Mouse (Mus musculus): ENCODE results near the gene Hsd17b1.

Hsd17b1 gene

GRCm38 (mm10) chr11:101078121-101078520, at the start of gene Hsd17b1:
Hsd17b1 (plus strand) TSS chr11:101078411.
- DNase-seq (ENCODE audit: low read depth, low spot score): no peak

- no peak for DNase-seq (ENCODE audit: low read depth, low spot score)
These were observed 48.9 kb upstream of the Hsd17b1 start for GRCm38 (mm10) chr11:101029320-101029719.

GRCm38 (mm10) chr11:101030136-101030807, 47.9 kb upstream of the Hsd17b1 start:
- DNase-seq (ENCODE audit: low read depth, low spot score): peak; percentile 59

- no peak for DNase-seq (ENCODE audit: low read depth, low spot score)
These were observed 47.4 kb upstream of the Hsd17b1 start for GRCm38 (mm10) chr11:101030808-101031156.

GRCm38 (mm10) chr11:101031470-101031869, 46.7 kb upstream of the Hsd17b1 start:
- no peak for DNase-seq (ENCODE audit: low read depth, low spot score)

- no peak for DNase-seq (ENCODE audit: low read depth, low spot score)
These were observed 44.2 kb upstream of the Hsd17b1 start for GRCm38 (mm10) chr11:101033856-101034500.

GRCm38 (mm10) chr11:101034614-101035327, 43.4 kb upstream of the Hsd17b1 start:
- no peak for DNase-seq (ENCODE audit: low read depth, low spot score)

GRCm38 (mm10) chr11:101035328-101035695, 42.9 kb upstream of the Hsd17b1 start:
- DNase-seq (ENCODE audit: low read depth, low spot score): no peak

- no peak for DNase-seq (ENCODE audit: low read depth, low spot score)
These were observed 40.4 kb upstream of the Hsd17b1 start for GRCm38 (mm10) chr11:101037795-101038194.

- DNase-seq (ENCODE audit: low read depth, low spot score): no peak
These were observed 32.4 kb upstream of the Hsd17b1 start for GRCm38 (mm10) chr11:101045826-101046225.

- no peak for DNase-seq (ENCODE audit: low read depth, low spot score)
These were observed 31.8 kb upstream of the Hsd17b1 start for GRCm38 (mm10) chr11:101046440-101046839.

- no peak for DNase-seq (ENCODE audit: low read depth, low spot score)
These were observed 30.7 kb upstream of the Hsd17b1 start for GRCm38 (mm10) chr11:101047502-101047901.

- no peak for DNase-seq (ENCODE audit: low read depth, low spot score)
These were observed 27.9 kb upstream of the Hsd17b1 start for GRCm38 (mm10) chr11:101050359-101050758.

- no peak for DNase-seq (ENCODE audit: low read depth, low spot score)
These were observed 27.1 kb upstream of the Hsd17b1 start for GRCm38 (mm10) chr11:101051051-101051493.

- DNase-seq (ENCODE audit: low read depth, low spot score): no peak
These were observed 26.6 kb upstream of the Hsd17b1 start for GRCm38 (mm10) chr11:101051617-101052016.

GRCm38 (mm10) chr11:101052751-101053473, 25.3 kb upstream of the Hsd17b1 start:
- DNase-seq (ENCODE audit: low read depth, low spot score): no peak

GRCm38 (mm10) chr11:101053974-101054373, 24.2 kb upstream of the Hsd17b1 start:
- DNase-seq (ENCODE audit: low read depth, low spot score): no peak

GRCm38 (mm10) chr11:101055418-101055817, 22.8 kb upstream of the Hsd17b1 start:
- no peak for DNase-seq (ENCODE audit: low read depth, low spot score)

GRCm38 (mm10) chr11:101056885-101057284, 21.3 kb upstream of the Hsd17b1 start:
- no peak for DNase-seq (ENCODE audit: low read depth, low spot score)

GRCm38 (mm10) chr11:101057860-101058259, 20.4 kb upstream of the Hsd17b1 start:
- peak; percentile 65 for DNase-seq (ENCODE audit: low read depth, low spot score)

- no peak for DNase-seq (ENCODE audit: low read depth, low spot score)
These were observed 19.5 kb upstream of the Hsd17b1 start for GRCm38 (mm10) chr11:101058726-101059125.

GRCm38 (mm10) chr11:101059473-101059872, 18.7 kb upstream of the Hsd17b1 start:
- DNase-seq (ENCODE audit: low read depth, low spot score): no peak

All from retina, postnatal 7 days (tissue).